Mouse (Mus musculus) limb, embryonic 14.5 days (tissue): ENCODE data around the gene Zfp362. TPM values are rescaled to one million over a fixed set of nuclear protein-coding genes. Genes with fewer than 3 reads are reported as not detected.

ENCODE experiments used
- ATAC-seq: fragments of 200-750 bp; cut with Nextera tagmentation; 2 replicates; pipeline ENCODE4 v1.8.0; 2017; ENCODE audit warnings: low read depth, moderate number of reproducible peaks, moderate TSS enrichment; ENCODE audit not compliant: low FRiP score
- DNase-seq: peaks from one replicate; pipeline ENCODE4 v3.0.0-alpha.2; 2015; ENCODE audit warnings: low spot score
- H3K27ac ChIP-seq: fragments of 300-500 bp; sonication (generic); replicated peaks from 2 replicates; pipeline ENCODE4 v1.5.1; 2014; ENCODE audit warnings: low read depth, mild to moderate bottlenecking, low read length, moderate library complexity, mixed read lengths
- H3K27me3 ChIP-seq: fragments of 300-500 bp; sonication (generic); 2 replicates; pipeline ENCODE4 v1.6.1; 2014; ENCODE audit warnings: low read length, mixed read lengths; ENCODE audit not compliant: control insufficient read depth, insufficient read depth
- H3K36me3 ChIP-seq: fragments of 300-500 bp; sonication (generic); 2 replicates; pipeline ENCODE4 v1.6.1; 2014; ENCODE audit warnings: mild to moderate bottlenecking, low read length, moderate library complexity, mixed read lengths; ENCODE audit not compliant: control insufficient read depth, insufficient read depth
- H3K4me1 ChIP-seq: fragments of 300-500 bp; sonication (generic); 2 replicates; pipeline ENCODE4 v1.6.1; 2014; ENCODE audit warnings: antibody characterized with exemption, low read length, mixed read lengths; ENCODE audit not compliant: control insufficient read depth, insufficient read depth
- H3K4me2 ChIP-seq: fragments of 300-500 bp; sonication (generic); replicated peaks from 2 replicates; pipeline ENCODE4 v1.6.1; 2014; ENCODE audit warnings: low read depth, mild to moderate bottlenecking, low read length, moderate library complexity; ENCODE audit not compliant: severe bottlenecking
- H3K4me3 ChIP-seq: fragments of 300-500 bp; sonication (generic); replicated peaks from 2 replicates; pipeline ENCODE4 v1.5.1; 2014; ENCODE audit warnings: low read length
- H3K9ac ChIP-seq: fragments of 300-500 bp; sonication (generic); 2 replicates; pipeline ENCODE4 v1.6.1; 2014; ENCODE audit warnings: mild to moderate bottlenecking, low read depth, low read length, moderate library complexity; ENCODE audit not compliant: severe bottlenecking
- H3K9me3 ChIP-seq: fragments of 300-500 bp; sonication (generic); 2 replicates; pipeline ENCODE4 v1.6.1; 2016; ENCODE audit warnings: low read length; ENCODE audit not compliant: control insufficient read depth
- POLR2A ChIP-seq: fragments of 200-500 bp; IDR thresholded peaks from 2 replicates; pipeline ENCODE4 v1.8.0; 2012; ENCODE audit warnings: inconsistent platforms, mild to moderate bottlenecking, moderate library complexity, borderline replicate concordance; ENCODE audit not compliant: insufficient read depth, insufficient read length; ENCODE audit errors: extremely low read depth
- WGBS: fragments of 180-500 bp; shearing (Covaris S2); extraction: QIAGEN DNeasy Blood & Tissue Kit; methylation state at CpG from one replicate; pipeline ENCODE4 v1.1.7; 2014; 5-methylcytosine and 5-hydroxymethylcytosine counted together
- polyA plus RNA-seq, 2 experiments: library from polyadenylated mRNA; depleted of rRNA in 1 of 2; stranded (reverse) in 1 of 2; unstranded in 1 of 2; fragments of >200 nt; fragmentation: Nextera tagmentation in 1 of 2; extraction: Ambion mirVana in 1 of 2; gene quantifications; 2 replicates each; pipeline versions ENCODE4 v1.2.1 to v1.2.3; 2012 to 2014

The Zfp362 gene
- polyA plus RNA-seq, 2 experiments: 38.7 to 87.2 TPM

GRCm38 (mm10) chr4:128729709-128730037 lies 76.2 kb downstream of the Zfp362 start:
- peaks cover 49% of the 10 kb centered on the region for H3K4me1 ChIP-seq
- no peak for TF ChIP-seq POLR2A
- peak overlapping the region; percentile 91 for H3K4me3 ChIP-seq
- H3K9me3 ChIP-seq: no peaks in the 10 kb centered on the region
- H3K27ac ChIP-seq: peak overlapping the region; percentile 28; the same call in 1 of the 2 replicates
- H3K9ac ChIP-seq: peak overlapping the region; percentile 98
- H3K27me3 ChIP-seq: no peaks in the 10 kb centered on the region
- WGBS: 29% methylated on average over 5 of the region's 5 CpGs
- peak overlapping the region; percentile 89 for H3K4me2 ChIP-seq
- DNase-seq (no peak), ATAC-seq (no peak)
- peaks cover 5% of the 10 kb centered on the region; the same call in 1 of the 2 replicates for H3K36me3 ChIP-seq

- Histone ChIP-seq H3K27me3 (no peaks in the 10 kb centered on the region), H3K27ac (peak overlapping the region; percentile 28; the same call in 1 of the 2 replicates), H3K4me1 (peaks cover 44% of the 10 kb centered on the region), H3K36me3 (peaks cover 5% of the 10 kb centered on the region; the same call in 1 of the 2 replicates), H3K4me2 (peak overlapping the region; percentile 89), H3K9ac (peak overlapping the region; percentile 98), H3K4me3 (peak overlapping the region; percentile 91), H3K9me3 (no peaks in the 10 kb centered on the region)
- WGBS: 20% methylated on average over 15 of the region's 15 CpGs
- DNase-seq: no peak
- TF ChIP-seq POLR2A: no peak
- no peak for ATAC-seq
Measured at GRCm38 (mm10) chr4:128729033-128729708, 76.7 kb downstream of the Zfp362 start.

GRCm38 (mm10) chr4:128728431-128728851 lies 77.4 kb downstream of the Zfp362 start:
- Histone ChIP-seq H3K4me3 (peak overlapping the region; percentile 91), H3K36me3 (peaks cover 5% of the 10 kb centered on the region; the same call in 1 of the 2 replicates), H3K27me3 (no peaks in the 10 kb centered on the region), H3K4me1 (peaks cover 37% of the 10 kb centered on the region), H3K27ac (peak overlapping the region; percentile 86; the same call in 1 of the 2 replicates), H3K9ac (peak overlapping the region; percentile 98), H3K9me3 (no peaks in the 10 kb centered on the region), H3K4me2 (peak overlapping the region; percentile 89)
- no peak for TF ChIP-seq POLR2A
- no peak for DNase-seq
- ATAC-seq: no peak
- 2% methylated on average over 5 of the region's 5 CpGs for WGBS

- TF ChIP-seq POLR2A: no peak
- DNase-seq (no peak), ATAC-seq (peak; percentile 67)
- Histone ChIP-seq H3K9me3 (no peaks in the 10 kb centered on the region), H3K27me3 (no peaks in the 10 kb centered on the region), H3K4me1 (peaks cover 31% of the 10 kb centered on the region), H3K36me3 (peaks cover 5% of the 10 kb centered on the region; the same call in 1 of the 2 replicates), H3K9ac (peak overlapping the region; percentile 98), H3K27ac (peak overlapping the region; percentile 86), H3K4me2 (peak overlapping the region; percentile 89), H3K4me3 (peak overlapping the region; percentile 91)
- under 1% methylated on average over 46 of the region's 65 CpGs for WGBS
Measured at GRCm38 (mm10) chr4:128727721-128728430, 78.0 kb downstream of the Zfp362 start.

GRCm38 (mm10) chr4:128727019-128727720 lies 78.7 kb downstream of the Zfp362 start:
- H3K4me1 ChIP-seq: peaks cover 29% of the 10 kb centered on the region
- ATAC-seq (peak; percentile 92), DNase-seq (peak; percentile 81)
- H3K27ac ChIP-seq: peak overlapping the region; percentile 86
- peak overlapping the region; percentile 91 for H3K4me3 ChIP-seq
- WGBS: 2% methylated on average over 25 of the region's 68 CpGs
- no peaks in the 10 kb centered on the region for H3K9me3 ChIP-seq
- H3K4me2 ChIP-seq: peak overlapping the region; percentile 89
- peak overlapping the region; percentile 98 for H3K9ac ChIP-seq
- H3K27me3 ChIP-seq: no peaks in the 10 kb centered on the region
- H3K36me3 ChIP-seq: peaks cover 5% of the 10 kb centered on the region; the same call in 1 of the 2 replicates
- peak; percentile 50; the same call in 1 of the 2 replicates for TF ChIP-seq POLR2A
